Mouse (Mus musculus): ENCODE data around the gene Dnah7b. TPM values are rescaled to one million over a fixed set of nuclear protein-coding genes. Genes with fewer than 3 reads are reported as not detected.

Gene Dnah7b
- 0.02 and 0.09 TPM in 2 replicates for polyA plus RNA-seq (2012; rRNA removed)
- polyA plus RNA-seq (2014; fragmentation: Nextera tagmentation; extraction: Ambion mirVana), result 0.04 and 0.16 TPM in 2 replicates

- 29% methylated on average over 1 of the region's 1 CpGs for WGBS (ENCODE audit: insufficient replicate concordance)
These were observed at the start of gene Dnah7b for GRCm38 (mm10) chr1:46066015-46066414. Gene Dnah7b (plus strand): TSS chr1:46066315.

GRCm38 (mm10) chr1:46018382-46018977 is 47.6 kb upstream of the Dnah7b start:
- no peak overlapping the region for H3K4me3 ChIP-seq (ENCODE audit: insufficient read depth in 1 of 2, low read depth in 2 of 2, low read length in 2 of 2)
- DNase-seq (ENCODE audit: low read depth in 3 of 3, low spot score in 3 of 3) (no peak), ATAC-seq (ENCODE audit: insufficient read depth) (no peak)

More at GRCm38 (mm10) chr1:46066015-46066414, at the start of gene Dnah7b:
- Histone ChIP-seq H3K4me3 (ENCODE audit: insufficient read depth in 1 of 2, low read depth in 2 of 2, low read length in 2 of 2) (peak within 1 kb of the TSS; percentile 47 to 58), H3K27ac (no peak within 1 kb of the TSS), H3K9me3 (ENCODE audit: control insufficient read depth, low read length) (no peaks in the 10 kb centered on the region), H3K27me3 (ENCODE audit: control insufficient read depth, insufficient read depth, low read length) (no peaks in the 10 kb centered on the region), H3K9ac (replicated peaks) (peak within 1 kb of the TSS; percentile 40), H3K36me3 (replicated peaks; ENCODE audit: control insufficient read depth, insufficient read depth, low read depth) (no peaks in the 10 kb centered on the region), H3K4me1 (replicated peaks; ENCODE audit: control insufficient read depth in 2 of 2, insufficient read depth in 2 of 2, low read length in 1 of 2) (no peaks in the 10 kb centered on the region), H3K4me2 (ENCODE audit: low read depth) (peak within 1 kb of the TSS; percentile 61)
- DNase-seq (ENCODE audit: low read depth in 3 of 3, low spot score in 3 of 3), result no peak
- ATAC-seq (ENCODE audit: insufficient read depth), result no peak
- TF ChIP-seq EP300 (IDR thresholded peaks at IDR 0.05; ENCODE audit: low read depth), result no peak
- no peak for TF ChIP-seq CTCF (IDR thresholded peaks at IDR 0.05; ENCODE audit: low read depth)

DNA sequence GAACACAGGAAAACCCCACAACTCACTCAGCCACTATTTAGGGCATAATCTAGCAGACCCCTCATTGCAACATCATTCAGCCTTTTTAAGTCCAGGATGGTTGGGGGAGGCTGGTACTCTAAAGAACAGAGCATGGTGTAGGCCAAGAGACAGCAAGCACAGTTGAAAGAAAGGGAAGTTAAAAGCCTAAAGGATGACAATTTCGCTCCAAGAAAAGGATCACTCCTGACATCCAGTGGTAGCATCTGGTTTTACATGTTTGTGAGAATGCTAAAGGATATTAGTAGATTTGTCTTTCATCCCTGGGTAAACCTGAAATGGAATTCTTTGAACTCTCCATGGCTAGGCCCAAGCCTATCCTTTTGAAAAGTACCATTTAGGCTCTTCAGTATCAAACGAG is 43.9 kb upstream of the Dnah7b start:
- DNase-seq (ENCODE audit: low read depth in 3 of 3, low spot score in 3 of 3), result peak in 1 of 3 experiments; percentile 2
- TF ChIP-seq CTCF (IDR thresholded peaks at IDR 0.05; ENCODE audit: low read depth) (peak; percentile 43; the same call in 1 of the 2 replicates), EP300 (IDR thresholded peaks at IDR 0.05; ENCODE audit: low read depth) (no peak)
- Histone ChIP-seq H3K4me3 (ENCODE audit: insufficient read depth in 1 of 2, low read depth in 2 of 2, low read length in 2 of 2) (no peak overlapping the region), H3K9me3 (ENCODE audit: control insufficient read depth, low read length) (no peaks in the 10 kb centered on the region), H3K27me3 (ENCODE audit: control insufficient read depth, insufficient read depth, low read length) (no peaks in the 10 kb centered on the region), H3K9ac (replicated peaks) (no peak overlapping the region), H3K36me3 (replicated peaks; ENCODE audit: control insufficient read depth, insufficient read depth, low read depth) (no peaks in the 10 kb centered on the region), H3K4me1 (replicated peaks; ENCODE audit: control insufficient read depth in 2 of 2, insufficient read depth in 2 of 2, low read length in 1 of 2) (no peaks in the 10 kb centered on the region), H3K27ac (no peak overlapping the region), H3K4me2 (ENCODE audit: low read depth) (no peak overlapping the region)
- no peak for ATAC-seq (ENCODE audit: insufficient read depth)
- WGBS (ENCODE audit: insufficient replicate concordance), result 8% methylated on average over 2 of the region's 2 CpGs

More at GRCm38 (mm10) chr1:46018382-46018977, 47.6 kb upstream of the Dnah7b start:
- WGBS (ENCODE audit: insufficient replicate concordance), result 26% methylated on average over 2 of the region's 2 CpGs
- no peak overlapping the region for H3K4me2 ChIP-seq (ENCODE audit: low read depth)
- no peaks in the 10 kb centered on the region for H3K27me3 ChIP-seq (ENCODE audit: control insufficient read depth, insufficient read depth, low read length)
- H3K9me3 ChIP-seq (ENCODE audit: control insufficient read depth, low read length), result no peaks in the 10 kb centered on the region
- TF ChIP-seq EP300 (IDR thresholded peaks at IDR 0.05; ENCODE audit: low read depth) (no peak), CTCF (IDR thresholded peaks at IDR 0.05; ENCODE audit: low read depth) (peak; percentile 37)
- H3K9ac ChIP-seq (replicated peaks), result no peak overlapping the region
- H3K27ac ChIP-seq, result no peak overlapping the region
- H3K36me3 ChIP-seq (replicated peaks; ENCODE audit: control insufficient read depth, insufficient read depth, low read depth), result no peaks in the 10 kb centered on the region
- no peaks in the 10 kb centered on the region for H3K4me1 ChIP-seq (replicated peaks; ENCODE audit: control insufficient read depth in 2 of 2, insufficient read depth in 2 of 2, low read length in 1 of 2)

GRCm38 (mm10) chr1:46031993-46032555 is 34.0 kb upstream of the Dnah7b start:
- no peak for ATAC-seq (ENCODE audit: insufficient read depth)
- no peak overlapping the region for H3K4me3 ChIP-seq (ENCODE audit: insufficient read depth in 1 of 2, low read depth in 2 of 2, low read length in 2 of 2)

DNA sequence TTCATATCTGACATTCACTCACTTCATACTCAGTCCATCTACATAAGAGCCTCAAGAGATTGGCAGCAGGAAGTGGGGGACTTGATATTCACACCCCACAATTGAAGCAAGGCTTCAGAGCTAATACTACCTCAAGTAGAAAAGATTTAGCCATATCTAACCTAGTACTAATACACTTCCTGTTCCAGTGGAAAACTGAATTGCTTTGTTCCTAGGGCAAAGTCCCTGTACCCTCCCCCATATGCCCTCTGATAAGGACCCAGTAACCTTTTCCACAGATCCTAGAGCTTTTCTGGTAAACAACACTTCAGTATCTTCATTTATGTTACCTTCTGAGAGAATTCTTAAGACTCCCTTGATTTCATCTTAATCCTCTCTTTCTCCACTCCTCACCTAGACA is 17.9 kb upstream of the Dnah7b start:
- H3K27ac ChIP-seq, result no peak overlapping the region
- ATAC-seq (ENCODE audit: insufficient read depth) (no peak), DNase-seq (ENCODE audit: low read depth in 3 of 3, low spot score in 3 of 3) (no peak)
- TF ChIP-seq EP300 (IDR thresholded peaks at IDR 0.05; ENCODE audit: low read depth) (no peak), CTCF (IDR thresholded peaks at IDR 0.05; ENCODE audit: low read depth) (no peak)
- no peak overlapping the region for H3K4me3 ChIP-seq (ENCODE audit: insufficient read depth in 1 of 2, low read depth in 2 of 2, low read length in 2 of 2)
- no peaks in the 10 kb centered on the region for H3K9me3 ChIP-seq (ENCODE audit: control insufficient read depth, low read length)
- H3K9ac ChIP-seq (replicated peaks), result no peak overlapping the region
- H3K4me2 ChIP-seq (ENCODE audit: low read depth), result no peak overlapping the region
- H3K4me1 ChIP-seq (replicated peaks; ENCODE audit: control insufficient read depth in 2 of 2, insufficient read depth in 2 of 2, low read length in 1 of 2), result no peaks in the 10 kb centered on the region
- H3K36me3 ChIP-seq (replicated peaks; ENCODE audit: control insufficient read depth, insufficient read depth, low read depth), result no peaks in the 10 kb centered on the region
- H3K27me3 ChIP-seq (ENCODE audit: control insufficient read depth, insufficient read depth, low read length), result no peaks in the 10 kb centered on the region

More at GRCm38 (mm10) chr1:46031993-46032555, 34.0 kb upstream of the Dnah7b start:
- Histone ChIP-seq H3K36me3 (replicated peaks; ENCODE audit: control insufficient read depth, insufficient read depth, low read depth) (no peaks in the 10 kb centered on the region), H3K27me3 (ENCODE audit: control insufficient read depth, insufficient read depth, low read length) (no peaks in the 10 kb centered on the region), H3K9ac (replicated peaks) (no peak overlapping the region), H3K9me3 (ENCODE audit: control insufficient read depth, low read length) (no peaks in the 10 kb centered on the region), H3K27ac (no peak overlapping the region), H3K4me2 (ENCODE audit: low read depth) (no peak overlapping the region), H3K4me1 (replicated peaks; ENCODE audit: control insufficient read depth in 2 of 2, insufficient read depth in 2 of 2, low read length in 1 of 2) (no peaks in the 10 kb centered on the region)
- no peak for TF ChIP-seq EP300 (IDR thresholded peaks at IDR 0.05; ENCODE audit: low read depth)
- no peak for TF ChIP-seq CTCF (IDR thresholded peaks at IDR 0.05; ENCODE audit: low read depth)
- 50% methylated on average over 1 of the region's 1 CpGs for WGBS (ENCODE audit: insufficient replicate concordance)
- DNase-seq (ENCODE audit: low read depth in 3 of 3, low spot score in 3 of 3), result no peak
